Mouse (Mus musculus) left cerebral cortex, postnatal 36 days (tissue): ENCODE results near the gene Prr12. TPM values are rescaled to one million over a fixed set of nuclear protein-coding genes. Genes with fewer than 3 reads are reported as not detected.
A peak's percentile ranks its signal among the peaks of the same experiment; 100 is the strongest.

Experiments
- DNase-seq, 2 experiments: peaks; one replicate each; pipeline ENCODE4 v3.0.0; 2021 to 2022; ENCODE audit warnings: low spot score in 2 of 2, mixed read lengths in 1 of 2
- intact Hi-C: fragments of 180-260 bp; cut with DNase I; formaldehyde crosslinking; loops from one replicate; pipeline ENCODE4 v1.15.1; 2025
- total RNA-seq, 2 experiments: library from RNA; stranded (reverse); gene quantifications; 2 replicates each; pipeline ENCODE4 v1.2.3; 2021

Gene Prr12
- total RNA-seq, 2 experiments from 2014 or later = 64.9 to 75.3 TPM

GRCm38 (mm10) chr7:45053117-45053930 lies 643 bp upstream of the Prr12 start:
- intact Hi-C loops = loop anchor here (5.0 kb wide), 2 partner anchors 36 to 71 kb away; partner anchors contain the start of genes Rras and Scaf1
- peak; percentile 78 to 81 for DNase-seq

GRCm38 (mm10) chr7:45052181-45052861 lies 360 bp downstream of the Prr12 start:
- DNase-seq = peak; percentile 55 to 62
- intact Hi-C loops = loop anchor here (5.0 kb wide), 2 partner anchors 35 to 70 kb away; partner anchors contain the start of genes Rras and Scaf1

GRCm38 (mm10) chr7:45051601-45051974 lies 1.1 kb downstream of the Prr12 start:
- DNase-seq = no peak
- intact Hi-C loops = loop anchor here (5.0 kb wide), 2 partner anchors 34 to 69 kb away; partner anchors contain the start of genes Rras and Scaf1

- intact Hi-C loops = loop anchor here (5.0 kb wide), 2 partner anchors 34 to 69 kb away; partner anchors contain the start of genes Rras and Scaf1
- peak; percentile 56 to 62 for DNase-seq
These were observed 1.6 kb downstream of the Prr12 start for GRCm38 (mm10) chr7:45050945-45051600.

- no peak for DNase-seq
- intact Hi-C loops = no loop called here
These were observed 3.6 kb downstream of the Prr12 start for GRCm38 (mm10) chr7:45048923-45049657.

GRCm38 (mm10) chr7:45048001-45048890 lies 4.4 kb downstream of the Prr12 start:
- DNase-seq = no peak
- intact Hi-C loops = no loop called here

- DNase-seq = no peak
- intact Hi-C loops = no loop called here
These were observed 5.2 kb downstream of the Prr12 start for GRCm38 (mm10) chr7:45047491-45047890.

- DNase-seq = no peak
- intact Hi-C loops = no loop called here
These were observed 5.8 kb downstream of the Prr12 start for GRCm38 (mm10) chr7:45046853-45047350.

GRCm38 (mm10) chr7:45045741-45046140 lies 6.9 kb downstream of the Prr12 start:
- intact Hi-C loops = no loop called here
- DNase-seq = no peak

GRCm38 (mm10) chr7:45043307-45043706 lies 9.4 kb downstream of the Prr12 start:
- intact Hi-C loops = no loop called here
- no peak for DNase-seq

GRCm38 (mm10) chr7:45040851-45041250 lies 11.8 kb downstream of the Prr12 start:
- DNase-seq = no peak
- intact Hi-C loops = no loop called here

- DNase-seq = no peak
- intact Hi-C loops = no loop called here
These were observed 14.3 kb downstream of the Prr12 start for GRCm38 (mm10) chr7:45038411-45038810.

- intact Hi-C loops = no loop called here
- DNase-seq = no peak
These were observed 14.8 kb downstream of the Prr12 start for GRCm38 (mm10) chr7:45037720-45038361.

- no peak for DNase-seq
- intact Hi-C loops = no loop called here
These were observed 16.0 kb downstream of the Prr12 start for GRCm38 (mm10) chr7:45036702-45037101.

GRCm38 (mm10) chr7:45035631-45036030 lies 17.1 kb downstream of the Prr12 start:
- no peak for DNase-seq
- intact Hi-C loops = no loop called here

- no peak for DNase-seq
- intact Hi-C loops = no loop called here
These were observed 18.8 kb downstream of the Prr12 start for GRCm38 (mm10) chr7:45033722-45034359.

GRCm38 (mm10) chr7:45030857-45031256 lies 21.8 kb downstream of the Prr12 start:
- DNase-seq = no peak
- intact Hi-C loops = no loop called here
